Mouse (Mus musculus) heart, postnatal 0 days (tissue): ENCODE measurements around the gene Fam117a. TPM values are rescaled to one million over a fixed set of nuclear protein-coding genes. Genes with fewer than 3 reads are reported as not detected.

ENCODE experiments used
- ATAC-seq: fragments of 200-750 bp; cut with Nextera tagmentation; 2 replicates; pipeline ENCODE4 v1.8.0; 2017; ENCODE audit warnings: low read depth, moderate number of reproducible peaks, moderate library complexity; ENCODE audit not compliant: insufficient read depth
- DNase-seq: peaks from one replicate; pipeline ENCODE4 v3.0.0-alpha.2; 2016; ENCODE audit warnings: low spot score
- H3K27ac ChIP-seq: fragments of 300-500 bp; sonication (generic); 2 replicates; pipeline ENCODE4 v1.5.1; 2014; ENCODE audit warnings: low read depth, mild to moderate bottlenecking
- H3K27me3 ChIP-seq: fragments of 300-500 bp; sonication (generic); 2 replicates; pipeline ENCODE4 v1.6.1; 2014; ENCODE audit warnings: low read length, mixed read lengths; ENCODE audit not compliant: control insufficient read depth, insufficient read depth
- H3K36me3 ChIP-seq: fragments of 300-500 bp; sonication (generic); replicated peaks from 2 replicates; pipeline ENCODE4 v1.6.1; 2014; ENCODE audit warnings: low read length, mixed read lengths; ENCODE audit not compliant: control insufficient read depth, insufficient read depth
- H3K4me1 ChIP-seq: fragments of 300-500 bp; sonication (generic); 2 replicates; pipeline ENCODE4 v1.6.1; 2014; ENCODE audit warnings: antibody characterized with exemption; ENCODE audit not compliant: control insufficient read depth, insufficient read depth
- H3K4me2 ChIP-seq: fragments of 300-500 bp; sonication (generic); 2 replicates; pipeline ENCODE4 v1.6.1; 2014; ENCODE audit warnings: low read depth, mild to moderate bottlenecking, low read length, moderate library complexity
- H3K4me3 ChIP-seq: fragments of 300-500 bp; sonication (generic); 2 replicates; pipeline ENCODE4 v1.5.1; 2014; ENCODE audit warnings: low read depth, low read length
- H3K9ac ChIP-seq: fragments of 300-500 bp; sonication (generic); replicated peaks from 2 replicates; pipeline ENCODE4 v1.6.1; 2014; ENCODE audit warnings: low read depth, low read length, mixed read lengths
- H3K9me3 ChIP-seq: fragments of 300-500 bp; sonication (generic); replicated peaks from 2 replicates; pipeline ENCODE4 v1.6.1; 2016; ENCODE audit warnings: low read length; ENCODE audit not compliant: control insufficient read depth
- CTCF ChIP-seq: IDR thresholded peaks from 2 replicates; pipeline ENCODE4 v1.5.1; 2016; ENCODE audit warnings: antibody characterized with exemption, control low read depth, low read depth
- EP300 ChIP-seq: IDR thresholded peaks from 2 replicates; pipeline ENCODE4 v1.6.1; 2016; ENCODE audit warnings: antibody characterized with exemption, low read depth
- WGBS: fragments of 180-500 bp; shearing (Covaris S2); extraction: QIAGEN DNeasy Blood & Tissue Kit; methylation state at CpG from one replicate; pipeline ENCODE4 v1.1.7; 2014; 5-methylcytosine and 5-hydroxymethylcytosine counted together
- polyA plus RNA-seq: library from polyadenylated mRNA; unstranded; fragments of >200 nt; fragmentation: Nextera tagmentation; extraction: Ambion mirVana; gene quantifications from 2 replicates; pipeline ENCODE4 v1.2.1, GENCODE M21; 2015
- total RNA-seq: library from RNA; depleted of rRNA; stranded (reverse); fragments of >200 nt; gene quantifications from 2 replicates; pipeline ENCODE4 v1.2.3, GENCODE M21; 2014; ENCODE audit warnings: low replicate concordance

The Fam117a gene
- total and polyA plus RNA-seq, 2 experiments from 2014 or later: 3.9 to 5.6 TPM

GRCm38 (mm10) chr11:95333209-95333608, 3.6 kb upstream of the Fam117a start:
- no peak for ATAC-seq

GRCm38 (mm10) chr11:95333805-95334204, 3.0 kb upstream of the Fam117a start:
- no peak for ATAC-seq

More at GRCm38 (mm10) chr11:95333209-95333608, 3.6 kb upstream of the Fam117a start:
- H3K27me3 ChIP-seq: no peaks in the 10 kb centered on the region
- H3K36me3 ChIP-seq: no peaks in the 10 kb centered on the region
- no peak overlapping the region; the same call in 1 of the 2 replicates for H3K27ac ChIP-seq
- H3K4me1 ChIP-seq: peaks cover 13% of the 10 kb centered on the region
- no peak overlapping the region for H3K4me3 ChIP-seq
- DNase-seq: no peak
- no peak overlapping the region for H3K9ac ChIP-seq
- no peak overlapping the region for H3K4me2 ChIP-seq
- H3K9me3 ChIP-seq: no peaks in the 10 kb centered on the region
- TF ChIP-seq EP300: no peak
- TF ChIP-seq CTCF: no peak
- 48% methylated on average over 4 of the region's 4 CpGs for WGBS

GRCm38 (mm10) chr11:95334448-95335060, 2.3 kb upstream of the Fam117a start:
- Histone ChIP-seq H3K9ac (no peak overlapping the region), H3K4me3 (no peak overlapping the region), H3K4me1 (peaks cover 13% of the 10 kb centered on the region), H3K36me3 (no peaks in the 10 kb centered on the region), H3K4me2 (no peak overlapping the region), H3K9me3 (no peaks in the 10 kb centered on the region), H3K27me3 (no peaks in the 10 kb centered on the region), H3K27ac (no peak overlapping the region)
- DNase-seq: no peak
- 24% methylated on average over 5 of the region's 5 CpGs for WGBS
- TF ChIP-seq EP300: no peak
- ATAC-seq: no peak

More at GRCm38 (mm10) chr11:95333805-95334204, 3.0 kb upstream of the Fam117a start:
- H3K4me1 ChIP-seq: peaks cover 13% of the 10 kb centered on the region
- peak overlapping the region; percentile 20; the same call in 1 of the 2 replicates for H3K27ac ChIP-seq
- WGBS: 78% methylated on average over 9 of the region's 9 CpGs
- H3K27me3 ChIP-seq: no peaks in the 10 kb centered on the region
- no peak for TF ChIP-seq EP300
- no peak for TF ChIP-seq CTCF
- no peak overlapping the region for H3K4me3 ChIP-seq
- DNase-seq: no peak
- H3K36me3 ChIP-seq: no peaks in the 10 kb centered on the region
- H3K4me2 ChIP-seq: no peak overlapping the region
- H3K9ac ChIP-seq: no peak overlapping the region
- no peaks in the 10 kb centered on the region for H3K9me3 ChIP-seq

GRCm38 (mm10) chr11:95337129-95337813, 453 bp downstream of the Fam117a start:
- peak; percentile 70 for ATAC-seq
- H3K4me2 ChIP-seq: peak overlapping the region; percentile 98
- peaks cover 13% of the 10 kb centered on the region for H3K4me1 ChIP-seq
- no peaks in the 10 kb centered on the region for H3K27me3 ChIP-seq
- DNase-seq: peak; percentile 40
- no peaks in the 10 kb centered on the region for H3K36me3 ChIP-seq
- under 1% methylated on average over 48 of the region's 50 CpGs for WGBS
- H3K4me3 ChIP-seq: peak overlapping the region; percentile 90
- peak overlapping the region; percentile 41; the same call in 1 of the 2 replicates for H3K27ac ChIP-seq
- no peaks in the 10 kb centered on the region for H3K9me3 ChIP-seq
- peak overlapping the region; percentile 67 for H3K9ac ChIP-seq
- TF ChIP-seq EP300: no peak

- no peaks in the 10 kb centered on the region for H3K36me3 ChIP-seq
- H3K9me3 ChIP-seq: no peaks in the 10 kb centered on the region
- no peak overlapping the region for H3K27ac ChIP-seq
- ATAC-seq: no peak
- H3K4me2 ChIP-seq: peak overlapping the region; percentile 98
- WGBS: 28% methylated on average over 9 of the region's 9 CpGs
- no peak for DNase-seq
- H3K9ac ChIP-seq: 0 out of 2 replicates have a peak overlapping the region, but pooled peaks have one; percentile 67
- H3K4me1 ChIP-seq: peaks cover 13% of the 10 kb centered on the region
- TF ChIP-seq EP300: no peak
- TF ChIP-seq CTCF: no peak
- H3K27me3 ChIP-seq: no peaks in the 10 kb centered on the region
- peak overlapping the region; percentile 90 for H3K4me3 ChIP-seq
Observed at GRCm38 (mm10) chr11:95337846-95338342, 1.1 kb downstream of the Fam117a start.
